Mouse (Mus musculus): Measurements from ENCODE around the gene Gm10234.

GRCm38 (mm10) chr6:95321812-95322211, at the start of gene Gm10234:
- TF ChIP-seq CTCF (IDR thresholded peaks at IDR 0.05; ENCODE audit: low read depth): no peak
- TF ChIP-seq EP300 (IDR thresholded peaks at IDR 0.05; ENCODE audit: low read depth): no peak

Data from liver, postnatal 0 days (tissue).